Comparison of ENCODE assay signal across 8 mouse cellular contexts in the genomic region with DNA sequence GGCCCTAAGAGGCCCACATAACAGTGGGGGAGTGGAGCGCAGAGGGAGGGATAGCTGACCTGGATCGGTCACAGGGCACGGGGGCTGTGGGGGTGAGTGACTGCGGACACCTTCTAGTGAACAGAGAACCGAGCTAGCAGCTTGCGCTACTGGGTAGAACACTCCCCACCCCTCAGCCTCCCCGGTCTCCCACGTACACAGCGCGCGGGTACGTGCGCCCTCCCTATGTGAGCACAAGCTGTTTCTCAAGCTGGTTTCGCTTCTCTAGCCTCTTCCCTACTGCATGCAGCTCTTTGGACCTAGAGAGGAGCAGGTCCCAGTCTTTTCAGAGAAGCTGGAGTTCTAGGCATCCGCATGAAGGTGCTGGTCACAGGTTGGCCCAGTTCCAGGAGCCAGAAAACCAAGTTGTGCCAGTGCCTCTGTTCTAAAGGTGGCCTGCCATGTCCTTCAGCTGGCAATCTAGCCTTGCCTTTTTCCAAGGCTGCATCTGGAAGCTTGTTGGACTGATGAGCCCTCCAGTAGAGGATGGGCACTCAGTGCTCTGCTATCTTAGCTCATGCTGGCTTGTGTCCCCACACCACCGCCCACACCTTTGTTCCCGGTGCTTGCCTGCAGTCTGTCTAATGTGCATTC. TPM values are rescaled to one million over a fixed set of nuclear protein-coding genes. Genes with fewer than 3 reads are reported as not detected.
DNase-seq lines count a peak whose midpoint lies in the region; ATAC-seq and TF ChIP-seq lines count a peak whose summit lies in the region.

No protein-coding gene starts in this region.

- peak overlapping the region; percentile 75 for H3K4me2 ChIP-seq in embryonic facial prominence, embryonic 15.5 days (replicated peaks)
- H3K4me2 ChIP-seq in heart, embryonic 12.5 days = peak overlapping the region; percentile 75
- H3K4me2 ChIP-seq in kidney, embryonic 15.5 days = peak overlapping the region; percentile 88
- peak overlapping the region; percentile 73 for H3K4me2 ChIP-seq in limb, embryonic 14.5 days (replicated peaks; ENCODE audit: low read depth, low read length, severe bottlenecking)
- H3K4me2 ChIP-seq in midbrain, embryonic 15.5 days = peak overlapping the region; percentile 76

- peak overlapping the region; percentile 96 for H3K4me3 ChIP-seq in embryonic facial prominence, embryonic 15.5 days (replicated peaks)
- H3K4me3 ChIP-seq in heart, embryonic 12.5 days = peak overlapping the region; percentile 97
- peak overlapping the region; percentile 97 for H3K4me3 ChIP-seq in kidney, embryonic 15.5 days (replicated peaks)
- H3K4me3 ChIP-seq in limb, embryonic 14.5 days (replicated peaks; ENCODE audit: low read length) = peak overlapping the region; percentile 96
- peak overlapping the region; percentile 88 for H3K4me3 ChIP-seq in midbrain, embryonic 15.5 days

- WGBS in embryonic facial prominence, embryonic 15.5 days = 4% methylated on average over 17 of the region's 17 CpGs
- 2% methylated on average over 17 of the region's 17 CpGs for WGBS in heart, embryonic 12.5 days
- 3% methylated on average over 17 of the region's 17 CpGs for WGBS in kidney, embryonic 15.5 days
- 4% methylated on average over 17 of the region's 17 CpGs for WGBS in limb, embryonic 14.5 days
- 3% methylated on average over 17 of the region's 17 CpGs for WGBS in midbrain, embryonic 15.5 days

- 0 out of 2 replicates have a peak, but pooled peaks have one; percentile 59 for TF ChIP-seq POLR2A in limb, embryonic 14.5 days (IDR thresholded peaks at IDR 0.05; ENCODE audit: borderline replicate concordance, extremely low read depth, insufficient read depth, insufficient read length)

- H3K4me1 ChIP-seq in embryonic facial prominence, embryonic 15.5 days = peaks cover 37% of the 10 kb centered on the region
- peaks cover 49% of the 10 kb centered on the region for H3K4me1 ChIP-seq in heart, embryonic 12.5 days (replicated peaks)
- peaks cover 49% of the 10 kb centered on the region for H3K4me1 ChIP-seq in kidney, embryonic 15.5 days
- H3K4me1 ChIP-seq in limb, embryonic 14.5 days (ENCODE audit: control insufficient read depth, insufficient read depth, low read length) = peaks cover 10% of the 10 kb centered on the region
- H3K4me1 ChIP-seq in midbrain, embryonic 15.5 days = peaks cover 35% of the 10 kb centered on the region

- peak overlapping the region; percentile 98 for H3K27ac ChIP-seq in embryonic facial prominence, embryonic 15.5 days (replicated peaks)
- peak overlapping the region; percentile 98 for H3K27ac ChIP-seq in heart, embryonic 12.5 days (ENCODE audit: poor library complexity, severe bottlenecking)
- H3K27ac ChIP-seq in kidney, embryonic 15.5 days = peak overlapping the region; percentile 99
- H3K27ac ChIP-seq in limb, embryonic 14.5 days (replicated peaks; ENCODE audit: low read depth, low read length) = peak overlapping the region; percentile 97
- peak overlapping the region; percentile 97 for H3K27ac ChIP-seq in midbrain, embryonic 15.5 days

- no peaks in the 10 kb centered on the region for H3K9me3 ChIP-seq in embryonic facial prominence, embryonic 15.5 days (replicated peaks)
- H3K9me3 ChIP-seq in heart, embryonic 12.5 days (replicated peaks) = no peaks in the 10 kb centered on the region
- H3K9me3 ChIP-seq in kidney, embryonic 15.5 days (replicated peaks) = no peaks in the 10 kb centered on the region
- H3K9me3 ChIP-seq in limb, embryonic 14.5 days (ENCODE audit: control insufficient read depth, low read length) = no peaks in the 10 kb centered on the region
- no peaks in the 10 kb centered on the region for H3K9me3 ChIP-seq in midbrain, embryonic 15.5 days

- peaks cover 27% of the 10 kb centered on the region for H3K36me3 ChIP-seq in embryonic facial prominence, embryonic 15.5 days
- peaks cover 25% of the 10 kb centered on the region for H3K36me3 ChIP-seq in heart, embryonic 12.5 days
- peaks cover 29% of the 10 kb centered on the region for H3K36me3 ChIP-seq in kidney, embryonic 15.5 days
- peaks cover 30% of the 10 kb centered on the region for H3K36me3 ChIP-seq in limb, embryonic 14.5 days (ENCODE audit: control insufficient read depth, insufficient read depth, low read length)
- H3K36me3 ChIP-seq in midbrain, embryonic 15.5 days (replicated peaks) = peaks cover 23% of the 10 kb centered on the region

- H3K27me3 ChIP-seq in embryonic facial prominence, embryonic 15.5 days = no peaks in the 10 kb centered on the region
- no peaks in the 10 kb centered on the region for H3K27me3 ChIP-seq in heart, embryonic 12.5 days (replicated peaks)
- no peaks in the 10 kb centered on the region for H3K27me3 ChIP-seq in kidney, embryonic 15.5 days
- no peaks in the 10 kb centered on the region for H3K27me3 ChIP-seq in limb, embryonic 14.5 days (ENCODE audit: control insufficient read depth, insufficient read depth, low read length)
- no peaks in the 10 kb centered on the region for H3K27me3 ChIP-seq in midbrain, embryonic 15.5 days (replicated peaks)

- DNase-seq in retina, embryonic 14.5 days (ENCODE audit: low spot score) = peak; percentile 67
- DNase-seq in retina, postnatal 1 day = no peak
- peak; percentile 71 for DNase-seq in limb, embryonic 14.5 days (ENCODE audit: low spot score)
- peak; percentile 61 to 85 for DNase-seq in spleen, postnatal 4 days (ENCODE audit: low spot score in 2 of 2)

- peak; percentile 58 for ATAC-seq in embryonic facial prominence, embryonic 15.5 days (ENCODE audit: insufficient number of reproducible peaks, low FRiP score, low TSS enrichment, low read depth)
- peak; percentile 30 for ATAC-seq in heart, embryonic 12.5 days (ENCODE audit: insufficient number of reproducible peaks, low FRiP score)
- peak; percentile 46 for ATAC-seq in kidney, embryonic 15.5 days (replicated peaks; ENCODE audit: low FRiP score)
- ATAC-seq in limb, embryonic 14.5 days (ENCODE audit: low FRiP score, low read depth) = peak; percentile 28; the same call in 1 of the 2 replicates
- peak; percentile 64 for ATAC-seq in midbrain, embryonic 15.5 days (replicated peaks)

- H3K9ac ChIP-seq in embryonic facial prominence, embryonic 15.5 days = peak overlapping the region; percentile 67
- peak overlapping the region; percentile 100 for H3K9ac ChIP-seq in heart, embryonic 12.5 days
- H3K9ac ChIP-seq in kidney, embryonic 15.5 days = peak overlapping the region; percentile 82
- peak overlapping the region; percentile 98 for H3K9ac ChIP-seq in limb, embryonic 14.5 days (ENCODE audit: low read depth, low read length, severe bottlenecking)
- H3K9ac ChIP-seq in midbrain, embryonic 15.5 days = peak overlapping the region; percentile 96

RNA-seq across cellular contexts. Expression of a gene that starts 1.2 kb away (rescaled TPM):
- polyA plus RNA-seq in embryonic facial prominence, embryonic 15.5 days (2015; fragmentation: Nextera tagmentation; extraction: Ambion mirVana) = 1,563 and 1,577 TPM in 2 replicates
- polyA plus RNA-seq in heart, embryonic 12.5 days (2016; fragmentation: Nextera tagmentation; extraction: Ambion mirVana) = 1,306 and 1,316 TPM in 2 replicates
- 1,881 and 1,940 TPM in 2 replicates for polyA plus RNA-seq in kidney, embryonic 15.5 days (2015; fragmentation: Nextera tagmentation; extraction: Ambion mirVana)
- 788 and 951 TPM in 2 replicates for polyA plus RNA-seq in limb, embryonic 14.5 days (2012; rRNA removed)
- 1,382 and 1,446 TPM in 2 replicates for polyA plus RNA-seq in limb, embryonic 14.5 days (2014; fragmentation: Nextera tagmentation; extraction: Ambion mirVana)
- 1,488 and 1,537 TPM in 2 replicates for polyA plus RNA-seq in midbrain, embryonic 15.5 days (2015; fragmentation: Nextera tagmentation; extraction: Ambion mirVana)

RNA-seq across cellular contexts. Expression of a gene that starts 10.6 kb away (rescaled TPM):
- polyA plus RNA-seq in embryonic facial prominence, embryonic 15.5 days (2015; fragmentation: Nextera tagmentation; extraction: Ambion mirVana) = 133 and 139 TPM in 2 replicates
- 85.6 and 89.6 TPM in 2 replicates for polyA plus RNA-seq in heart, embryonic 12.5 days (2016; fragmentation: Nextera tagmentation; extraction: Ambion mirVana)
- polyA plus RNA-seq in kidney, embryonic 15.5 days (2015; fragmentation: Nextera tagmentation; extraction: Ambion mirVana) = 142 TPM in 2 replicates
- polyA plus RNA-seq in limb, embryonic 14.5 days (2012; rRNA removed) = 96.9 and 168 TPM in 2 replicates
- 128 and 138 TPM in 2 replicates for polyA plus RNA-seq in limb, embryonic 14.5 days (2014; fragmentation: Nextera tagmentation; extraction: Ambion mirVana)
- 85.5 and 93.4 TPM in 2 replicates for polyA plus RNA-seq in midbrain, embryonic 15.5 days (2015; fragmentation: Nextera tagmentation; extraction: Ambion mirVana)

RNA-seq across cellular contexts. Expression of a gene that starts 18.7 kb away (rescaled TPM):
- 5.5 and 6.3 TPM in 2 replicates for polyA plus RNA-seq in embryonic facial prominence, embryonic 15.5 days (2015; fragmentation: Nextera tagmentation; extraction: Ambion mirVana)
- 2.5 and 3.1 TPM in 2 replicates for polyA plus RNA-seq in heart, embryonic 12.5 days (2016; fragmentation: Nextera tagmentation; extraction: Ambion mirVana)
- polyA plus RNA-seq in kidney, embryonic 15.5 days (2015; fragmentation: Nextera tagmentation; extraction: Ambion mirVana) = 5.3 and 5.7 TPM in 2 replicates
- polyA plus RNA-seq in limb, embryonic 14.5 days (2012; rRNA removed) = 3.6 and 4.3 TPM in 2 replicates
- 4.0 and 6.6 TPM in 2 replicates for polyA plus RNA-seq in limb, embryonic 14.5 days (2014; fragmentation: Nextera tagmentation; extraction: Ambion mirVana)
- polyA plus RNA-seq in midbrain, embryonic 15.5 days (2015; fragmentation: Nextera tagmentation; extraction: Ambion mirVana) = 3.5 and 5.3 TPM in 2 replicates

RNA-seq across cellular contexts. Expression of a gene that starts 24.8 kb away (rescaled TPM):
- polyA plus RNA-seq in embryonic facial prominence, embryonic 15.5 days (2015; fragmentation: Nextera tagmentation; extraction: Ambion mirVana) = 3.9 and 4.7 TPM in 2 replicates
- polyA plus RNA-seq in heart, embryonic 12.5 days (2016; fragmentation: Nextera tagmentation; extraction: Ambion mirVana) = 1.4 and 1.6 TPM in 2 replicates
- polyA plus RNA-seq in kidney, embryonic 15.5 days (2015; fragmentation: Nextera tagmentation; extraction: Ambion mirVana) = 3.1 and 3.4 TPM in 2 replicates
- polyA plus RNA-seq in limb, embryonic 14.5 days (2012; rRNA removed) = 6.1 and 9.3 TPM in 2 replicates
- 2.9 and 4.7 TPM in 2 replicates for polyA plus RNA-seq in limb, embryonic 14.5 days (2014; fragmentation: Nextera tagmentation; extraction: Ambion mirVana)
- 32.1 and 33.9 TPM in 2 replicates for polyA plus RNA-seq in midbrain, embryonic 15.5 days (2015; fragmentation: Nextera tagmentation; extraction: Ambion mirVana)

RNA-seq across cellular contexts. Expression of a gene that starts 25.2 kb away (rescaled TPM):
- polyA plus RNA-seq in embryonic facial prominence, embryonic 15.5 days (2015; fragmentation: Nextera tagmentation; extraction: Ambion mirVana) = 92.7 and 99.7 TPM in 2 replicates
- polyA plus RNA-seq in heart, embryonic 12.5 days (2016; fragmentation: Nextera tagmentation; extraction: Ambion mirVana) = 68.3 and 74.1 TPM in 2 replicates
- polyA plus RNA-seq in kidney, embryonic 15.5 days (2015; fragmentation: Nextera tagmentation; extraction: Ambion mirVana) = 100 and 102 TPM in 2 replicates
- polyA plus RNA-seq in limb, embryonic 14.5 days (2012; rRNA removed) = 122 and 157 TPM in 2 replicates
- polyA plus RNA-seq in limb, embryonic 14.5 days (2014; fragmentation: Nextera tagmentation; extraction: Ambion mirVana) = 94.5 and 103 TPM in 2 replicates
- polyA plus RNA-seq in midbrain, embryonic 15.5 days (2015; fragmentation: Nextera tagmentation; extraction: Ambion mirVana) = 30.7 and 33.0 TPM in 2 replicates
